Mouse (Mus musculus): ENCODE results near the gene Opn3. TPM values are rescaled to one million over a fixed set of nuclear protein-coding genes. Genes with fewer than 3 reads are reported as not detected.

The Opn3 gene
- polyA plus RNA-seq, 1 experiment from 2014 or later = 7.7 TPM

GRCm38 (mm10) chr1:175643496-175644265 is 48.9 kb downstream of the Opn3 start:
- Histone ChIP-seq H3K9ac (no peak overlapping the region), H3K27ac (no peak overlapping the region), H3K4me2 (no peak overlapping the region), H3K4me1 (no peaks in the 10 kb centered on the region), H3K36me3 (replicated peaks) (no peaks in the 10 kb centered on the region), H3K9me3 (no peaks in the 10 kb centered on the region), H3K27me3 (no peaks in the 10 kb centered on the region), H3K4me3 (replicated peaks) (no peak overlapping the region)
- 83% methylated on average over 5 of the region's 5 CpGs for WGBS
- no peak for ATAC-seq (ENCODE audit: low FRiP score)

DNA sequence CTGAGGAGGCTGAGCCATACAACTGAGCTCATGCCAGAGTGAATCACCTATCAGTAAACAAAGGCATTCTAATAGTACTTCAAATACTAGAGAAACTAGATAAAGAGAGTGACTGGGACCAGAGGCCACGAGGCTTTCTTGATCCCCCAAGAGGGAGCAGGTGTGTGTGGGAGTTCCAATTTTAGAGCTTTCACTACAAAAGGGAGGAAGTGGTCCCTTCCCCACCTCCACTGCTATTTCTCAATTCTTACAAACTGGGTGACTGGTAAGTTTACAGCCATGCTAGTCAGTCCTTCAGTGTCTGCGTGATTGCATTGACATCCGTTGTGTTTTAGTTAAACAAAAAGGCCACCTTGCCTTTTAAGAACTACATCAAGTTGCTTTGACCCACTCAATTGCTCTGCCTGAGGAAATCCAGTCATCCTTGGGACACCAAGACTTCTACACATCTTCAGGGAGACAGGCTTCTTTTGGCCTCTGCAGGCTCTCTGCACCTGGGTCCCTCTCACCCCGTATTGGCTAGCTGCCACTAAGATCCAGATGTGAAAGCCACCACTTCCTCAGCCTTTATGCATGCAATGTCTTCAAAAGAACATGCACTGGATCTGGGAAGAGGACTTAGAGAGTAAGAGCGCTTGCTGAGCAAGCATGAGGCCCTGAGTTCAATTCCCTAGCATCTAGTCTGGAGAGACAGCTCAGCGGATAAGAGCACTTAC is 52.0 kb downstream of the Opn3 start:
- H3K4me1 ChIP-seq = no peaks in the 10 kb centered on the region; the same call in 1 of the 2 replicates
- H3K36me3 ChIP-seq (replicated peaks) = no peaks in the 10 kb centered on the region

DNA sequence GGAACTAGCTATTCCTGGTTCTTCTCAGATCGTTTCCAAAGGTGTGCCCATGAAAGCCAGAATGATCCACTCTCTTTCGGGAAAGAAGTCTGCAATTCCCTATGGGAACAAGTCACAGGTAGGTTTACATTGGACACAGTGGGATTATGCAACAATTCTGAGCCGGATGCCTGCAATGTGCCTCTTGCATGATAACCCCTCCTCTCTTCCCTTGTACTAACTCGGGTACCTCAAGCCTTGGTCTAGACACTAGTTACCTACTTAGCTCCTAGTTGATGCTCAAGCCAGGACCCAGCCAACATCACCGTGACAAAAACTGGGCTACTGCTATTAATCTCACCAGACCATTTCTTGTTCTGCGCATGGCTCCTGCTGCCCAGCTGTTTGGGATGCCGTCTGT is 53.5 kb downstream of the Opn3 start:
- no peak overlapping the region for H3K27ac ChIP-seq
- H3K9me3 ChIP-seq = no peaks in the 10 kb centered on the region
- no peak overlapping the region for H3K4me2 ChIP-seq
- no peaks in the 10 kb centered on the region for H3K36me3 ChIP-seq (replicated peaks)
- H3K27me3 ChIP-seq = no peaks in the 10 kb centered on the region
- no peak overlapping the region for H3K9ac ChIP-seq
- WGBS = 82% methylated on average over 7 of the region's 7 CpGs
- no peaks in the 10 kb centered on the region; the same call in 1 of the 2 replicates for H3K4me1 ChIP-seq
- no peak for ATAC-seq (ENCODE audit: low FRiP score)
- no peak overlapping the region for H3K4me3 ChIP-seq (replicated peaks)

More for the DNA sequence above, 52.0 kb downstream of the Opn3 start:
- Histone ChIP-seq H3K4me3 (replicated peaks) (no peak overlapping the region), H3K4me2 (no peak overlapping the region), H3K9me3 (no peaks in the 10 kb centered on the region), H3K27me3 (no peaks in the 10 kb centered on the region), H3K27ac (no peak overlapping the region), H3K9ac (no peak overlapping the region)
- ATAC-seq (ENCODE audit: low FRiP score) = no peak
- 87% methylated on average over 6 of the region's 6 CpGs for WGBS

- no peak overlapping the region for H3K27ac ChIP-seq
- H3K9me3 ChIP-seq = no peaks in the 10 kb centered on the region
- no peak overlapping the region for H3K4me3 ChIP-seq (replicated peaks)
- H3K27me3 ChIP-seq = no peaks in the 10 kb centered on the region
- WGBS = 82% methylated on average over 7 of the region's 7 CpGs
- no peak for ATAC-seq (ENCODE audit: low FRiP score)
- H3K36me3 ChIP-seq (replicated peaks) = no peaks in the 10 kb centered on the region
- H3K4me1 ChIP-seq = no peaks in the 10 kb centered on the region; the same call in 1 of the 2 replicates
- H3K4me2 ChIP-seq = no peak overlapping the region
- H3K9ac ChIP-seq = no peak overlapping the region
Measured at GRCm38 (mm10) chr1:175637677-175638076, 54.9 kb downstream of the Opn3 start.

DNA sequence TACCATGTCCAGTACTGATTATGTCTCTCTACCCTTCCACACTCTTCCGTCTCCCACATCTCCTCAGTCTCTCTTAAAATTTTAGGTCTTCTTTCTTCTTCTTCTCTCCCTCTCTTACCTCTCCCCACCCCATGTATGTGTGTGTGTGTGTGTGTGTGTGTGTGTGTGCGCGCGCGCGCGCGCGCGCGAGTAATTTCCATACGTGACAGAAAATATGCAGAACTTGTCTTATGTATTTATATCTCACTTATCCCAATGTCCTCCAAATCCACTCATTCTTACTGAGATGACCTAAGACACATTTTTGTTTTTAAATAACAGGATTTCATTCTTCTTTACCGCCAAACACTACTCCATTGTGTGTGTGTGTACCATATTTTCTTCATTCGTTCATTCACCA is 60.1 kb downstream of the Opn3 start:
- H3K36me3 ChIP-seq (replicated peaks) = no peaks in the 10 kb centered on the region
- 97% methylated on average over 14 of the region's 14 CpGs for WGBS
- no peaks in the 10 kb centered on the region for H3K27me3 ChIP-seq
- H3K9ac ChIP-seq = no peak overlapping the region
- no peak for ATAC-seq (ENCODE audit: low FRiP score)
- H3K27ac ChIP-seq = no peak overlapping the region
- no peaks in the 10 kb centered on the region; the same call in 1 of the 2 replicates for H3K4me1 ChIP-seq
- no peaks in the 10 kb centered on the region for H3K9me3 ChIP-seq
- no peak overlapping the region for H3K4me2 ChIP-seq
- H3K4me3 ChIP-seq (replicated peaks) = no peak overlapping the region

DNA sequence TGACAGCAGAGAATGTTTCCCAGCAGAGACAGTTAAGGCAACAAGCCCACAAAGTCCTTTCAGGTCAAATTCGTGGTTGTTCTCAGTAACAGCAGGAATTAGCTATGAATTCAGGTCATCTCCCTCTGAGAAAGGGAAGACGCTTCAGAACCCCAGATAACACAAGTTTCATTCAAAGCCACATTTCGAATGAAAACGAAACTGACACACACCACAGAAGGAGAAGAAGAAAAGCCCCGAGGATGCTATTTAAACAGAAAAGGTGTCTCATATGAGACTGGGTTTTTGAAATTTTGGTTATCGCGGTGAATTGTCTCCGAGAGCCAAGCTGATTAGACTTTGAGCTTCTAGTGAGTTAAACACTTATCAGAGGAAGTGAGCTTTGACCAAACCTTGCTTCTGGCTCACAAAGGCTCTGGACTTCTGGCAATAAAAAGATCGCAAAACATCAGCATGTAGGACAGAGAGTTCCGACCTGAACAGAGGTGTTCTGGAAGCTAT is 60.8 kb downstream of the Opn3 start:
- no peak overlapping the region for H3K4me2 ChIP-seq
- ATAC-seq (ENCODE audit: low FRiP score) = no peak
- WGBS = 82% methylated on average over 10 of the region's 10 CpGs
- no peak overlapping the region for H3K27ac ChIP-seq
- no peaks in the 10 kb centered on the region; the same call in 1 of the 2 replicates for H3K4me1 ChIP-seq
- H3K9me3 ChIP-seq = no peaks in the 10 kb centered on the region
- no peaks in the 10 kb centered on the region for H3K27me3 ChIP-seq
- H3K9ac ChIP-seq = no peak overlapping the region
- H3K36me3 ChIP-seq (replicated peaks) = no peaks in the 10 kb centered on the region
- H3K4me3 ChIP-seq (replicated peaks) = no peak overlapping the region

- Histone ChIP-seq H3K27ac (no peak overlapping the region), H3K27me3 (no peaks in the 10 kb centered on the region), H3K4me1 (no peaks in the 10 kb centered on the region; the same call in 1 of the 2 replicates), H3K9me3 (no peaks in the 10 kb centered on the region), H3K4me2 (no peak overlapping the region), H3K4me3 (replicated peaks) (no peak overlapping the region), H3K36me3 (replicated peaks) (no peaks in the 10 kb centered on the region), H3K9ac (no peak overlapping the region)
- 82% methylated on average over 3 of the region's 3 CpGs for WGBS
- ATAC-seq (ENCODE audit: low FRiP score) = no peak
Measured at GRCm38 (mm10) chr1:175631080-175631479, 61.5 kb downstream of the Opn3 start.

DNA sequence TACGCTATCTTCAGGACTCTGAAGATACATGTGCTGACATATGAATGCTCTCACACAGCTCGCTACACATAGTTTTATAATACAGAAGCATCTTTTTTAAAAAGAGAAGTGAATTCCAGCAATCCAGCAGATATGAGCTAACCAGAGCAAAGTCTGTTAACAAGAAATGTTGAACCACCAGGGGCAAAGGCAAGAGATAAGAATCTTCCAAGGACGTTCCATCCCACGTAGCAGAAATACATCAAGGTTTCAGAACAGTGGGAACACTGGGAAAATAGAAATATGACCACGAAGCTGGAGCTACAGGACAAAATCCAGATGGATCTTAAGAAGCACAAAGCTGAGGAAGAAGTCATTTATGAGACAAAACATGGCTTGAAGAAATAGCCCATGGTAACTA is 62.2 kb downstream of the Opn3 start:
- Histone ChIP-seq H3K4me2 (no peak overlapping the region), H3K36me3 (replicated peaks) (no peaks in the 10 kb centered on the region), H3K27ac (no peak overlapping the region), H3K4me3 (replicated peaks) (no peak overlapping the region), H3K27me3 (no peaks in the 10 kb centered on the region), H3K9me3 (no peaks in the 10 kb centered on the region), H3K9ac (no peak overlapping the region), H3K4me1 (no peaks in the 10 kb centered on the region)
- no peak for ATAC-seq (ENCODE audit: low FRiP score)
- 90% methylated on average over 5 of the region's 5 CpGs for WGBS

DNA sequence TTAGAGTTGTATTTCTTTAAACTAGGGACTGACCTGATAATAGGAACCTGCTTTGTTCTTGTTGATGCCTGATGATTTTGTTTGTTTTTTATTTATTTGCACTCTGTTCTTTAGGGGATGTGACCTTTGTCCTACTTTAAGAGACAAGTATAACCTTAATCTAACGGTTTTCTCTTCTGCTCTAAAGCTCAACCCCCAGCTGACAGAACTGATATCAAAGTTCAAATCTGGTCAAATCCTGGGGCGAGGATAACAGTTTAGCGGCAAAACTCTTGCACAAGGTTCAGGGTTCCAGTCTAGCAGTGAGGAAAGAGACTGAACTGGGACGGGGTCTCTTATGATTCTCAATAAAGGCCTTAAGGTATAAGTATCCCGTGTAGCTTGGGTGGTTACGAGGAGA is 63.3 kb downstream of the Opn3 start:
- H3K36me3 ChIP-seq (replicated peaks) = no peaks in the 10 kb centered on the region
- WGBS = 90% methylated on average over 6 of the region's 6 CpGs
- H3K27me3 ChIP-seq = no peaks in the 10 kb centered on the region
- H3K27ac ChIP-seq = no peak overlapping the region
- H3K4me1 ChIP-seq = peaks cover 7% of the 10 kb centered on the region
- no peak overlapping the region for H3K9ac ChIP-seq
- no peak for ATAC-seq (ENCODE audit: low FRiP score)
- H3K9me3 ChIP-seq = no peaks in the 10 kb centered on the region
- H3K4me3 ChIP-seq (replicated peaks) = no peak overlapping the region
- H3K4me2 ChIP-seq = no peak overlapping the region

- Histone ChIP-seq H3K36me3 (replicated peaks) (no peaks in the 10 kb centered on the region), H3K27ac (peak overlapping the region; percentile 50; the same call in 1 of the 2 replicates), H3K4me3 (replicated peaks) (peak overlapping the region; percentile 91), H3K9ac (peak overlapping the region; percentile 29; the same call in 1 of the 2 replicates), H3K4me1 (peaks cover 10% of the 10 kb centered on the region), H3K4me2 (peak overlapping the region; percentile 86), H3K9me3 (no peaks in the 10 kb centered on the region), H3K27me3 (no peaks in the 10 kb centered on the region)
- ATAC-seq (ENCODE audit: low FRiP score) = peak; percentile 47
- WGBS = 86% methylated on average over 1 of the region's 1 CpGs
Measured at GRCm38 (mm10) chr1:175625990-175626692, 66.4 kb downstream of the Opn3 start.

- peak; percentile 100 for ATAC-seq (ENCODE audit: low FRiP score)
Measured at GRCm38 (mm10) chr1:175625257-175625879, 67.2 kb downstream of the Opn3 start, which contains the start of gene Fh1. Gene Fh1, minus strand, starts transcription at chr1:175625635.

More at GRCm38 (mm10) chr1:175625257-175625879, 67.2 kb downstream of the Opn3 start, which contains the start of gene Fh1:
- Histone ChIP-seq H3K27ac (peak within 1 kb of the TSS; percentile 88), H3K4me2 (peak within 1 kb of the TSS; percentile 86), H3K4me1 (peaks cover 10% of the 10 kb centered on the region), H3K27me3 (no peaks in the 10 kb centered on the region), H3K9ac (peak within 1 kb of the TSS; percentile 95), H3K9me3 (no peaks in the 10 kb centered on the region), H3K36me3 (replicated peaks) (no peaks in the 10 kb centered on the region), H3K4me3 (replicated peaks) (peak within 1 kb of the TSS; percentile 91)
- under 1% methylated on average over 54 of the region's 58 CpGs for WGBS
